Mouse (Mus musculus) cortical plate, adult 2 months (tissue): ENCODE measurements around the gene Hnrnpf.

Experiments
- CTCF ChIP-seq: fragments of 200-500 bp; IDR thresholded peaks from 2 replicates; pipeline ENCODE4 v1.5.1; 2011; ENCODE audit warnings: mild to moderate bottlenecking, control low read depth, low read length; ENCODE audit not compliant: insufficient read depth; ENCODE audit errors: extremely low read depth
- POLR2A ChIP-seq: fragments of 200-500 bp; IDR thresholded peaks from 2 replicates; pipeline ENCODE4 v1.6.1; 2011; ENCODE audit warnings: mild to moderate bottlenecking, low read length, control low read depth; ENCODE audit not compliant: insufficient read depth; ENCODE audit errors: extremely low read depth

- no peak for TF ChIP-seq CTCF
- TF ChIP-seq POLR2A, result no peak
Measured at GRCm38 (mm10) chr6:117900126-117901080, at the start of gene Hnrnpf.
